Mouse (Mus musculus): ENCODE data around the gene Cfc1. TPM values are rescaled to one million over a fixed set of nuclear protein-coding genes. Genes with fewer than 3 reads are reported as not detected.

Gene Cfc1
- total RNA-seq, 2 experiments from 2014 or later = not detected

Other genes with a start within 250 kb of the Cfc1 start
- gene Ccdc115, start 96.0 kb upstream of the Cfc1 start, total RNA-seq (2021) = 10 to 100 TPM; 11.3 to 13.0 TPM
- 10 to 100 TPM; 15.2 to 15.7 TPM for gene Imp4, start 95.8 kb upstream of the Cfc1 start, total RNA-seq (2021)
- 1 to 10 TPM; 2.6 to 3.1 TPM for gene Ptpn18, start 75.9 kb upstream of the Cfc1 start, total RNA-seq (2021)
- not detected for gene Prss39, start 37.2 kb upstream of the Cfc1 start, total RNA-seq (2021)
- not detected for gene Prss40, start 25.3 kb downstream of the Cfc1 start, total RNA-seq (2021)
- not detected for gene Amer3, start 44.0 kb downstream of the Cfc1 start, total RNA-seq (2021)

Measured in gastrocnemius, postnatal 14 days (tissue).